Mouse (Mus musculus): ENCODE data around the gene Alcam. TPM values are rescaled to one million over a fixed set of nuclear protein-coding genes. Genes with fewer than 3 reads are reported as not detected.

Alcam gene
- total RNA-seq (2023), result 6.0 TPM

DNA sequence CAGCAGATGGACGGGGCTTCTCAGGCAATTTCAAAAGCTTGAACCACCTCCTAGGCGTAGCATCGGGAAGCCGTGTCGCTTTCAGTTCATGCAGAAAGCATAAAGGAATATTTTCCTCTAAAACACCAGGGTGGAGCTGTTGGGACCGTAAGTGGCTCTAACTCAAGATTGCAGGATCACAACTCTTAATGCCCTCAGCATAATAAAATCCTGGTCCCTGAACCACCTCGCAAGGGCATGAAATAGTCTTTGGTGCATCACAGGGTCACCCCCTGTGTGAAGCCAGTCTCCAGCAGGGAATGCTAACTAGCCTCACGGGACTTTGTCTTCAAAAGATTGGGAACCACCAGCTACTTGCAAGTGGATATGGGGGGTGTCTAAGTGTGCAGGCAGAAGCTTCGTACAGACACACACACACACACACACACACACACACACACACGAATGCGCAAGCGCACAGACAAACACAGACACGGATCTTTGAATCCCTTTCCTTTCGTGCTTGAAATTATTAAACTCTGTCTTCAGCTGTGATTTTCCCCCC is at the start of gene Alcam:
Gene Alcam, minus strand, starts transcription at position 104 of the 544 bp plus-strand sequence.

Data from CD4-positive naive resting alpha-beta T cell, adult 57 days (primary cell).